Mouse (Mus musculus) limb, embryonic 12.5 days (tissue): ENCODE results near the gene Hacd2. TPM values are rescaled to one million over a fixed set of nuclear protein-coding genes. Genes with fewer than 3 reads are reported as not detected.
A peak's percentile ranks its signal among the peaks of the same experiment; 100 is the strongest.

ENCODE experiments used
- ATAC-seq: fragments of 200-750 bp; cut with Nextera tagmentation; 2 replicates; pipeline ENCODE4 v1.8.0; 2017; ENCODE audit warnings: low read depth, moderate TSS enrichment; ENCODE audit not compliant: insufficient number of reproducible peaks, insufficient read depth, low FRiP score, low TSS enrichment
- H3K27ac ChIP-seq: fragments of 300-500 bp; sonication (generic); 2 replicates; pipeline ENCODE4 v1.5.1; 2016; ENCODE audit warnings: mild to moderate bottlenecking, moderate library complexity
- H3K27me3 ChIP-seq: fragments of 300-500 bp; sonication (generic); 2 replicates; pipeline ENCODE4 v1.6.1; 2016; ENCODE audit warnings: mild to moderate bottlenecking, moderate library complexity
- H3K36me3 ChIP-seq: fragments of 300-500 bp; sonication (generic); 2 replicates; pipeline ENCODE4 v1.6.1; 2016; ENCODE audit warnings: mild to moderate bottlenecking, moderate library complexity
- H3K4me1 ChIP-seq: fragments of 300-500 bp; sonication (generic); replicated peaks from 2 replicates; pipeline ENCODE4 v1.6.1; 2016
- H3K4me2 ChIP-seq: fragments of 300-500 bp; sonication (generic); 2 replicates; pipeline ENCODE4 v1.6.1; 2016; ENCODE audit warnings: mild to moderate bottlenecking, moderate library complexity
- H3K4me3 ChIP-seq: fragments of 300-500 bp; sonication (generic); replicated peaks from 2 replicates; pipeline ENCODE4 v1.5.1; 2016; ENCODE audit warnings: mild to moderate bottlenecking
- H3K9ac ChIP-seq: fragments of 300-500 bp; sonication (generic); replicated peaks from 2 replicates; pipeline ENCODE4 v1.6.1; 2016; ENCODE audit warnings: mild to moderate bottlenecking, moderate library complexity
- H3K9me3 ChIP-seq: fragments of 300-500 bp; sonication (generic); 2 replicates; pipeline ENCODE4 v1.6.1; 2016; ENCODE audit warnings: mild to moderate bottlenecking, moderate library complexity
- WGBS: fragments of 180-500 bp; shearing (Covaris S2); methylation state at CpG from one replicate; pipeline ENCODE4 v1.1.7; 2016; 5-methylcytosine and 5-hydroxymethylcytosine counted together
- polyA plus RNA-seq: library from polyadenylated mRNA; unstranded; fragments of >200 nt; fragmentation: Nextera tagmentation; extraction: Ambion mirVana; gene quantifications from 2 replicates; pipeline ENCODE4 v1.2.1, GENCODE M21; 2016

The Hacd2 gene
- polyA plus RNA-seq, 1 experiment from 2014 or later: 57.9 TPM

- Histone ChIP-seq H3K9me3 (no peaks in the 10 kb centered on the region), H3K4me1 (peaks cover 32% of the 10 kb centered on the region), H3K4me2 (no peak overlapping the region), H3K4me3 (no peak overlapping the region), H3K27me3 (0 out of 2 replicates have a peak, but pooled peaks cover 3% of the 10 kb centered on the region), H3K36me3 (no peaks in the 10 kb centered on the region), H3K9ac (no peak overlapping the region), H3K27ac (no peak overlapping the region)
- WGBS: 83% methylated on average over 10 of the region's 10 CpGs
- no peak for ATAC-seq
Measured at GRCm38 (mm10) chr16:34993694-34994330, 28.4 kb upstream of the Hacd2 start.

- 80% methylated on average over 9 of the region's 9 CpGs for WGBS
- no peaks in the 10 kb centered on the region for H3K36me3 ChIP-seq
- no peak overlapping the region for H3K27ac ChIP-seq
- H3K9ac ChIP-seq: no peak overlapping the region
- H3K9me3 ChIP-seq: no peaks in the 10 kb centered on the region
- H3K4me3 ChIP-seq: no peak overlapping the region
- peaks cover 32% of the 10 kb centered on the region for H3K4me1 ChIP-seq
- no peak for ATAC-seq
- peaks cover 3% of the 10 kb centered on the region; the same call in 1 of the 2 replicates for H3K27me3 ChIP-seq
- H3K4me2 ChIP-seq: no peak overlapping the region
Measured at GRCm38 (mm10) chr16:34994641-34995141, 27.5 kb upstream of the Hacd2 start.

- ATAC-seq: no peak
- Histone ChIP-seq H3K4me2 (no peak overlapping the region), H3K4me1 (peaks cover 39% of the 10 kb centered on the region), H3K27ac (no peak overlapping the region), H3K27me3 (peaks cover 14% of the 10 kb centered on the region), H3K9me3 (no peaks in the 10 kb centered on the region), H3K36me3 (no peaks in the 10 kb centered on the region), H3K4me3 (no peak overlapping the region), H3K9ac (no peak overlapping the region)
- WGBS: 54% methylated on average over 5 of the region's 5 CpGs
Measured at GRCm38 (mm10) chr16:34996133-34996532, 26.1 kb upstream of the Hacd2 start.

- peaks cover 37% of the 10 kb centered on the region for H3K4me1 ChIP-seq
- H3K27me3 ChIP-seq: peaks cover 16% of the 10 kb centered on the region
- no peaks in the 10 kb centered on the region for H3K36me3 ChIP-seq
- no peak overlapping the region for H3K4me2 ChIP-seq
- H3K4me3 ChIP-seq: no peak overlapping the region
- no peaks in the 10 kb centered on the region for H3K9me3 ChIP-seq
- H3K27ac ChIP-seq: no peak overlapping the region
- WGBS: 57% methylated on average over 4 of the region's 4 CpGs
- no peak overlapping the region for H3K9ac ChIP-seq
- no peak for ATAC-seq
Measured at GRCm38 (mm10) chr16:34997052-34997451, 25.2 kb upstream of the Hacd2 start.

- ATAC-seq: no peak
- WGBS: 74% methylated on average over 10 of the region's 10 CpGs
- Histone ChIP-seq H3K27ac (no peak overlapping the region), H3K27me3 (peaks cover 16% of the 10 kb centered on the region), H3K4me3 (no peak overlapping the region), H3K4me2 (no peak overlapping the region), H3K9me3 (no peaks in the 10 kb centered on the region), H3K9ac (no peak overlapping the region), H3K4me1 (peaks cover 37% of the 10 kb centered on the region), H3K36me3 (no peaks in the 10 kb centered on the region)
Measured at GRCm38 (mm10) chr16:34997576-34997975, 24.7 kb upstream of the Hacd2 start.

- peaks cover 37% of the 10 kb centered on the region for H3K4me1 ChIP-seq
Measured at GRCm38 (mm10) chr16:34999016-34999415, 23.2 kb upstream of the Hacd2 start.

GRCm38 (mm10) chr16:34999986-35000385 is 22.2 kb upstream of the Hacd2 start:
- no peak overlapping the region for H3K27ac ChIP-seq
- no peak overlapping the region for H3K9ac ChIP-seq
- H3K4me2 ChIP-seq: 0 out of 2 replicates have a peak overlapping the region, but pooled peaks have one; percentile 50
- H3K9me3 ChIP-seq: no peaks in the 10 kb centered on the region
- H3K27me3 ChIP-seq: peaks cover 16% of the 10 kb centered on the region
- H3K4me3 ChIP-seq: no peak overlapping the region
- H3K36me3 ChIP-seq: no peaks in the 10 kb centered on the region
- ATAC-seq: no peak
- 35% methylated on average over 11 of the region's 11 CpGs for WGBS
- peaks cover 29% of the 10 kb centered on the region for H3K4me1 ChIP-seq

More at GRCm38 (mm10) chr16:34999016-34999415, 23.2 kb upstream of the Hacd2 start:
- WGBS: 87% methylated on average over 3 of the region's 3 CpGs
- H3K27ac ChIP-seq: no peak overlapping the region
- no peak for ATAC-seq
- no peak overlapping the region for H3K9ac ChIP-seq
- no peaks in the 10 kb centered on the region for H3K36me3 ChIP-seq
- no peak overlapping the region for H3K4me3 ChIP-seq
- no peak overlapping the region for H3K4me2 ChIP-seq
- H3K27me3 ChIP-seq: peaks cover 16% of the 10 kb centered on the region
- no peaks in the 10 kb centered on the region for H3K9me3 ChIP-seq

- H3K4me2 ChIP-seq: peak overlapping the region; percentile 50
- 3% methylated on average over 9 of the region's 10 CpGs for WGBS
- 0 out of 2 replicates have a peak overlapping the region, but pooled peaks have one; percentile 12 for H3K9ac ChIP-seq
- H3K4me1 ChIP-seq: peaks cover 25% of the 10 kb centered on the region
- H3K9me3 ChIP-seq: no peaks in the 10 kb centered on the region
- ATAC-seq: no peak
- no peak overlapping the region for H3K27ac ChIP-seq
- H3K4me3 ChIP-seq: peak overlapping the region; percentile 12; the same call in 1 of the 2 replicates
- H3K36me3 ChIP-seq: no peaks in the 10 kb centered on the region
- peaks cover 16% of the 10 kb centered on the region for H3K27me3 ChIP-seq
Measured at GRCm38 (mm10) chr16:35000923-35001560, 21.2 kb upstream of the Hacd2 start.

- H3K27ac ChIP-seq: no peak overlapping the region
- no peak overlapping the region for H3K4me3 ChIP-seq
- peaks cover 13% of the 10 kb centered on the region for H3K27me3 ChIP-seq
- 79% methylated on average over 5 of the region's 5 CpGs for WGBS
- H3K4me1 ChIP-seq: peaks cover 11% of the 10 kb centered on the region
- no peak for ATAC-seq
- no peak overlapping the region for H3K9ac ChIP-seq
- H3K9me3 ChIP-seq: no peaks in the 10 kb centered on the region
- no peaks in the 10 kb centered on the region for H3K36me3 ChIP-seq
- no peak overlapping the region for H3K4me2 ChIP-seq
Measured at GRCm38 (mm10) chr16:35004356-35004755, 17.9 kb upstream of the Hacd2 start.

GRCm38 (mm10) chr16:35004756-35005155 is 17.5 kb upstream of the Hacd2 start:
- peaks cover 12% of the 10 kb centered on the region for H3K27me3 ChIP-seq
- no peak overlapping the region for H3K27ac ChIP-seq
- H3K36me3 ChIP-seq: no peaks in the 10 kb centered on the region
- 87% methylated on average over 2 of the region's 2 CpGs for WGBS
- no peak overlapping the region for H3K4me2 ChIP-seq
- H3K9me3 ChIP-seq: no peaks in the 10 kb centered on the region
- H3K4me3 ChIP-seq: no peak overlapping the region
- H3K9ac ChIP-seq: no peak overlapping the region
- no peak for ATAC-seq
- peaks cover 11% of the 10 kb centered on the region for H3K4me1 ChIP-seq

- no peak overlapping the region for H3K9ac ChIP-seq
- no peak overlapping the region for H3K4me2 ChIP-seq
- ATAC-seq: no peak
- H3K36me3 ChIP-seq: no peaks in the 10 kb centered on the region
- H3K4me1 ChIP-seq: peaks cover 3% of the 10 kb centered on the region
- no peaks in the 10 kb centered on the region for H3K9me3 ChIP-seq
- no peak overlapping the region for H3K4me3 ChIP-seq
- H3K27me3 ChIP-seq: peaks cover under 1% of the 10 kb centered on the region
- no peak overlapping the region for H3K27ac ChIP-seq
- WGBS: 72% methylated on average over 5 of the region's 5 CpGs
Measured at GRCm38 (mm10) chr16:35006251-35006650, 16.0 kb upstream of the Hacd2 start.
